Mouse (Mus musculus): ENCODE results near the gene Erv3. TPM values are rescaled to one million over a fixed set of nuclear protein-coding genes. Genes with fewer than 3 reads are reported as not detected.
A peak's percentile ranks its signal among the peaks of the same experiment; 100 is the strongest.

Erv3 gene
- total RNA-seq (2021), result not detected

- no peak for DNase-seq
Measured at GRCm38 (mm10) chr2:131859721-131860120, at the start of gene Erv3. Erv3 (minus strand) TSS chr2:131859747.

GRCm38 (mm10) chr2:131908906-131909305 is 49.4 kb upstream of the Erv3 start:
- no peak for DNase-seq

- no peak for DNase-seq
Measured at GRCm38 (mm10) chr2:131908351-131908861, 48.9 kb upstream of the Erv3 start.

GRCm38 (mm10) chr2:131907311-131907710 is 47.8 kb upstream of the Erv3 start:
- DNase-seq, result no peak

GRCm38 (mm10) chr2:131906846-131907245 is 47.3 kb upstream of the Erv3 start:
- peak; percentile 40 for DNase-seq

GRCm38 (mm10) chr2:131906266-131906665 is 46.7 kb upstream of the Erv3 start:
- no peak for DNase-seq

GRCm38 (mm10) chr2:131905776-131906175 is 46.2 kb upstream of the Erv3 start:
- DNase-seq, result no peak

GRCm38 (mm10) chr2:131905025-131905424 is 45.5 kb upstream of the Erv3 start:
- DNase-seq, result no peak

- DNase-seq, result peak; percentile 55
Measured at GRCm38 (mm10) chr2:131902867-131903266, 43.3 kb upstream of the Erv3 start.

- DNase-seq, result no peak
Measured at GRCm38 (mm10) chr2:131902423-131902822, 42.9 kb upstream of the Erv3 start.

GRCm38 (mm10) chr2:131897336-131898109 is 38.0 kb upstream of the Erv3 start:
- DNase-seq, result no peak

GRCm38 (mm10) chr2:131896011-131896410 is 36.5 kb upstream of the Erv3 start:
- no peak for DNase-seq

- no peak for DNase-seq
Measured at GRCm38 (mm10) chr2:131895106-131895505, 35.6 kb upstream of the Erv3 start.

GRCm38 (mm10) chr2:131892534-131892933 is 33.0 kb upstream of the Erv3 start:
- peak; percentile 26 for DNase-seq

- no peak for DNase-seq
Measured at GRCm38 (mm10) chr2:131888233-131888632, 28.7 kb upstream of the Erv3 start.

GRCm38 (mm10) chr2:131886503-131887160 is 27.1 kb upstream of the Erv3 start:
- no peak for DNase-seq

GRCm38 (mm10) chr2:131883136-131883535 is 23.6 kb upstream of the Erv3 start:
- DNase-seq, result no peak

- no peak for DNase-seq
Measured at GRCm38 (mm10) chr2:131881766-131882165, 22.2 kb upstream of the Erv3 start.

GRCm38 (mm10) chr2:131876551-131877265 is 17.2 kb upstream of the Erv3 start:
- no peak for DNase-seq

- no peak for DNase-seq
Measured at GRCm38 (mm10) chr2:131873376-131873775, 13.8 kb upstream of the Erv3 start.

- no peak for DNase-seq
Measured at GRCm38 (mm10) chr2:131868983-131869382, 9.4 kb upstream of the Erv3 start.

- no peak for DNase-seq
Measured at GRCm38 (mm10) chr2:131866676-131867075, 7.1 kb upstream of the Erv3 start.

- no peak for DNase-seq
Measured at GRCm38 (mm10) chr2:131864262-131864796, 4.8 kb upstream of the Erv3 start.

Measured in heart, postnatal 4 days (tissue).